In genomic region chr6:49924296-49924695, GRCm38 (mm10) we compare ENCODE assay signal across 23 mouse cellular contexts.
DNase-seq lines count a peak whose midpoint lies in the region; ATAC-seq and TF ChIP-seq lines count a peak whose summit lies in the region.
"Had no signal": no experiment of that assay in that cellular context is flagged by ENCODE, and none has a peak within 500 bp of the region (broad histone marks: within the 10 kb centered on the region; RNA-seq: fewer than 3 reads in every experiment).

No protein-coding gene starts in this region.

- H3K9ac ChIP-seq in forebrain, embryonic 16.5 days (replicated peaks; ENCODE audit: low read depth, low read length) = no peak overlapping the region
- H3K9ac ChIP-seq: heart, embryonic 13.5 days; hindbrain, embryonic 14.5 days had no signal

- no peak for TF ChIP-seq CTCF in brain, embryonic 14.5 days (IDR thresholded peaks at IDR 0.05; ENCODE audit: borderline replicate concordance, extremely low read depth, insufficient read depth, insufficient read length)
- no peak for TF ChIP-seq CTCF in kidney, adult 2 months (conservative IDR thresholded peaks at IDR 0.05; ENCODE audit: insufficient read depth, insufficient read length, low read depth, low read length)

- peak; percentile 66 for ATAC-seq in forebrain, embryonic 16.5 days
- ATAC-seq: CD4-positive, CD25-positive, alpha-beta regulatory T cell, adult 4 months; hindbrain, postnatal 0 days; inflammation-experienced regulatory T-cells, adult 6 months; intestine, embryonic 16.5 days had no signal

- no peaks in the 10 kb centered on the region for H3K9me3 ChIP-seq in forebrain, embryonic 16.5 days (ENCODE audit: control insufficient read depth, low read length)
- H3K9me3 ChIP-seq in forebrain, embryonic 10.5 days = no peaks in the 10 kb centered on the region
- H3K9me3 ChIP-seq: heart, embryonic 10.5 days; heart, embryonic 13.5 days had no signal

- TF ChIP-seq POLR2A in brain, embryonic 14.5 days (IDR thresholded peaks at IDR 0.05; ENCODE audit: borderline replicate concordance, extremely low read depth, insufficient read depth, insufficient read length, poor library complexity, severe bottlenecking) = no peak
- no peak for TF ChIP-seq POLR2A in kidney, adult 2 months (IDR thresholded peaks at IDR 0.05; ENCODE audit: low read depth, low read length)

- H3K27me3 ChIP-seq in forebrain, embryonic 16.5 days (replicated peaks; ENCODE audit: control insufficient read depth, insufficient read depth, low read length) = no peaks in the 10 kb centered on the region
- H3K27me3 ChIP-seq in forebrain, embryonic 10.5 days (ENCODE audit: poor library complexity, severe bottlenecking) = no peaks in the 10 kb centered on the region
- H3K27me3 ChIP-seq in kidney, adult 2 months (replicated peaks; ENCODE audit: control insufficient read depth, insufficient read depth, low read length) = no peaks in the 10 kb centered on the region

- no peak overlapping the region for H3K4me3 ChIP-seq in forebrain, embryonic 16.5 days (replicated peaks; ENCODE audit: low read length)
- H3K4me3 ChIP-seq in forebrain, embryonic 10.5 days = no peak overlapping the region
- H3K4me3 ChIP-seq in kidney, adult 2 months (ENCODE audit: insufficient read depth, low read depth, low read length) = no peak overlapping the region
- H3K4me3 ChIP-seq: heart, embryonic 10.5 days; heart, embryonic 13.5 days had no signal

- no peaks in the 10 kb centered on the region for H3K36me3 ChIP-seq in forebrain, embryonic 16.5 days (ENCODE audit: control insufficient read depth, insufficient read depth)
- no peaks in the 10 kb centered on the region for H3K36me3 ChIP-seq in forebrain, embryonic 10.5 days (replicated peaks)
- H3K36me3 ChIP-seq in kidney, adult 2 months (ENCODE audit: control insufficient read depth, insufficient read depth, low read length) = no peaks in the 10 kb centered on the region
- H3K36me3 ChIP-seq: heart, embryonic 10.5 days; heart, embryonic 13.5 days had no signal

- peaks cover 5% of the 10 kb centered on the region; the same call in 1 of the 2 replicates for H3K4me1 ChIP-seq in forebrain, embryonic 16.5 days (replicated peaks; ENCODE audit: control insufficient read depth, insufficient read depth, low read length)
- 0 out of 2 replicates have a peak, but pooled peaks cover under 1% of the 10 kb centered on the region for H3K4me1 ChIP-seq in forebrain, embryonic 10.5 days
- H3K4me1 ChIP-seq in kidney, adult 2 months (ENCODE audit: control insufficient read depth, insufficient read depth, low read length) = peaks cover 1% of the 10 kb centered on the region; the same call in 1 of the 2 replicates
- H3K4me1 ChIP-seq: heart, embryonic 10.5 days; heart, embryonic 13.5 days had no signal

- no peak overlapping the region for H3K4me2 ChIP-seq in forebrain, embryonic 16.5 days (ENCODE audit: low read length)
- H3K4me2 ChIP-seq: heart, embryonic 13.5 days; hindbrain, embryonic 14.5 days had no signal

- 47% methylated on average over 5 of the region's 5 CpGs for WGBS in forebrain, embryonic 16.5 days
- WGBS in forebrain, embryonic 10.5 days = 89% methylated on average over 5 of the region's 5 CpGs
- 78% methylated on average over 5 of the region's 5 CpGs for WGBS in kidney, adult 2 months

- DNase-seq in forebrain, embryonic 10.5 days (ENCODE audit: extremely low spot score, low spot score) = no peak
- peak; percentile 40 to 65 for DNase-seq in layer of hippocampus, adult 18-20 months (ENCODE audit: low spot score in 2 of 2)
- DNase-seq in layer of hippocampus, postnatal 10 days (ENCODE audit: low spot score in 2 of 2) = no peak
- DNase-seq in brain, embryonic 14.5 days (ENCODE audit: low read depth) = peak; percentile 63
- peak; percentile 37 for DNase-seq in layer of hippocampus, adult 9-11 months
- no peak for DNase-seq in kidney, adult 2 months
- DNase-seq: adrenal gland, adult 2 months; adrenal gland, postnatal 14 days; cerebellum, adult 18-20 months; cerebellum, adult 9-10 months; cerebellum, postnatal 14 days; gastrocnemius, postnatal 25 days; heart, adult 18-20 months; heart, postnatal 14 days; heart, postnatal 4 days had no signal

- no peak overlapping the region for H3K27ac ChIP-seq in forebrain, embryonic 16.5 days (ENCODE audit: low read length)
- no peak overlapping the region for H3K27ac ChIP-seq in forebrain, embryonic 10.5 days
- H3K27ac ChIP-seq in kidney, adult 2 months (ENCODE audit: insufficient read depth, low read depth, low read length) = no peak overlapping the region
- H3K27ac ChIP-seq: heart, embryonic 10.5 days; heart, embryonic 13.5 days; hindbrain, embryonic 14.5 days; hindbrain, postnatal 0 days had no signal

Comparison
In these comparisons a context has a peak if more than half of its experiments do, and no peak if none do; other contexts are left out.
1. DNase-seq: peak in layer of hippocampus, adult 18-20 months (2 of 2), brain, embryonic 14.5 days (single experiment) and layer of hippocampus, adult 9-11 months (single experiment); none in forebrain, embryonic 10.5 days (single experiment), layer of hippocampus, postnatal 10 days (0 of 2) and kidney, adult 2 months (single experiment).